Mouse (Mus musculus): ENCODE results near the gene Abcb4.

DNA sequence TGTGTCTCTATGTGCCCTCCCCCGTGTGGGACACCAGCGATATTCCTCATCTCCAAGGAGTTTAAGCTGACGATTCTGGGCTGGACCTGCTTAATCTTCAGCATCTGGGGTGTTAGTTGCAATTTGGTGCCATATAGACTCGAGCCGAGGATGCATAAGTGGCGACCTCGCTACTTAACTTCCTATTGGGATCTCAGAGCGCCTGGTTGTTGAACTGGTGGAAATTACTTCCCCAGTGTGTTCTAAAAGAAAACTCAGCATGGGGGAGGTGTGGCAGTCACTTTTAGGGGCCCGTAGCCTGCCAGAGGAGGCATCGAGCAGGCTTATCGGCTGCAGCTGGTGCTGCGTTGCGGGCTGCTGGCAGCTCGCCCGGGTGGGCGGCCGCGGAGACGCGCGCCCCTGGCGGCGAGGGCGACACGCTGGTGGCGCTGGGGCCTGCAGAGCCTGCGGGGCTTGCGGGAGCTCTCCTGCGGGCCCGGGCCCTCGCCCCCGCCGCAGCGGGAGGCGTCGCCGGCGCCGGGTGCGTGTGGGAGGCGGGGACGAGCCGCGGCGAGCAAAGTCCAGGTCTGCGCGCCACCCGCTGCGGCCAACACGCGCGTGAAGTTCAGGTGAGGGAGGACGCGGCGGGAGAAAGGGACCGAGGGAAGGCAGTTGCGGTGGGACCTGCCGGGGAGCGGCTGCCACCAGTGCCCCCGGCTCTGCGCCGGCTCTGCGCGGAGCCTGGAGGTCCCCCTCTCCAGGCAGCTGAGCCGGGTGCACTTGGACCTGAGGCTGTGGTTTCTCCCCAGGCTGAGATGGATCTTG is at the start of gene Abcb4:
- TF ChIP-seq RAD21 (IDR thresholded peaks at IDR 0.05; ENCODE audit: low read depth, low read length) (no peak; the same call in 1 of the 2 replicates), USF1 (IDR thresholded peaks at IDR 0.05; ENCODE audit: low read depth, low read length) (no peak), ELF1 (IDR thresholded peaks at IDR 0.05; ENCODE audit: low read depth, low read length) (no peak), CTCF (conservative IDR thresholded peaks at IDR 0.05 in 1 of 2, IDR thresholded peaks at IDR 0.05 in 1 of 2; ENCODE audit: low read depth in 2 of 2, low read length in 2 of 2) (peak in 1 of 2 experiments; percentile 43; a peak in 2 of 4 replicates), MAZ (IDR thresholded peaks at IDR 0.05; ENCODE audit: low read depth, low read length) (no peak), EP300 (IDR thresholded peaks at IDR 0.05; ENCODE audit: low read length) (no peak)
